16 mouse cellular contexts compared by ENCODE assay signal in genomic region chr12:30943057-30943986, GRCm38 (mm10). TPM values are rescaled to one million over a fixed set of nuclear protein-coding genes. Genes with fewer than 3 reads are reported as not detected.
DNase-seq lines count a peak whose midpoint lies in the region; ATAC-seq and TF ChIP-seq lines count a peak whose summit lies in the region.
"Had no signal": no experiment of that assay in that cellular context is flagged by ENCODE, and none has a peak within 500 bp of the region (broad histone marks: within the 10 kb centered on the region; RNA-seq: fewer than 3 reads in every experiment).

No protein-coding gene starts in this region.

- peak; percentile 79 for ATAC-seq in kidney, embryonic 15.5 days (replicated peaks; ENCODE audit: low FRiP score)
- ATAC-seq in liver, embryonic 14.5 days (ENCODE audit: insufficient read depth), result peak; percentile 74
- no peak for ATAC-seq in erythroid progenitor cell, adult 5-6 weeks (replicated peaks; ENCODE audit: low FRiP score, poor library complexity, severe bottlenecking)
- no peak for ATAC-seq in megakaryocyte, adult 5-6 weeks (ENCODE audit: poor library complexity, severe bottlenecking)
- ATAC-seq: forebrain, embryonic 14.5 days had no signal

- no peak overlapping the region for H3K9ac ChIP-seq in kidney, embryonic 15.5 days
- no peak overlapping the region for H3K9ac ChIP-seq in liver, embryonic 14.5 days (replicated peaks)
- H3K9ac ChIP-seq: embryonic facial prominence, embryonic 15.5 days; heart, embryonic 13.5 days; lung, embryonic 15.5 days had no signal

- H3K36me3 ChIP-seq in testis, adult 2 months (ENCODE audit: control insufficient read depth, insufficient read depth, low read length), result no peaks in the 10 kb centered on the region
- peaks cover 32% of the 10 kb centered on the region for H3K36me3 ChIP-seq in kidney, embryonic 15.5 days
- H3K36me3 ChIP-seq in liver, embryonic 14.5 days (replicated peaks; ENCODE audit: control insufficient read depth, insufficient read depth, low read depth), result peaks cover 43% of the 10 kb centered on the region
- H3K36me3 ChIP-seq: embryonic facial prominence, embryonic 15.5 days; lung, embryonic 15.5 days had no signal

- no peaks in the 10 kb centered on the region for H3K27me3 ChIP-seq in testis, adult 2 months (ENCODE audit: control insufficient read depth, insufficient read depth, low read length)
- no peaks in the 10 kb centered on the region for H3K27me3 ChIP-seq in kidney, embryonic 15.5 days
- H3K27me3 ChIP-seq in liver, embryonic 14.5 days (ENCODE audit: control insufficient read depth, insufficient read depth, low read length), result no peaks in the 10 kb centered on the region
- H3K27me3 ChIP-seq: embryonic facial prominence, embryonic 15.5 days; heart, embryonic 13.5 days; lung, embryonic 15.5 days; megakaryocyte, embryonic 14.5 days had no signal

- no peak overlapping the region for H3K4me2 ChIP-seq in kidney, embryonic 15.5 days
- H3K4me2 ChIP-seq in liver, embryonic 14.5 days (ENCODE audit: low read depth), result no peak overlapping the region
- H3K4me2 ChIP-seq: embryonic facial prominence, embryonic 15.5 days; heart, embryonic 13.5 days; lung, embryonic 15.5 days had no signal

- H3K4me1 ChIP-seq in testis, adult 2 months (ENCODE audit: control insufficient read depth, insufficient read depth, low read length), result no peaks in the 10 kb centered on the region
- H3K4me1 ChIP-seq in kidney, embryonic 15.5 days, result peaks cover 6% of the 10 kb centered on the region
- 0 out of 4 replicates have a peak, but pooled peaks cover 0 to 2% of the 10 kb centered on the region in 2 experiments for H3K4me1 ChIP-seq in liver, embryonic 14.5 days (replicated peaks; ENCODE audit: control insufficient read depth in 2 of 2, insufficient read depth in 2 of 2, low read length in 1 of 2)
- H3K4me1 ChIP-seq: embryonic facial prominence, embryonic 15.5 days; heart, embryonic 13.5 days; lung, embryonic 15.5 days; megakaryocyte, embryonic 14.5 days had no signal

- TF ChIP-seq EP300 in liver, embryonic 14.5 days (IDR thresholded peaks at IDR 0.05; ENCODE audit: low read depth), result no peak

- no peaks in the 10 kb centered on the region for H3K9me3 ChIP-seq in kidney, embryonic 15.5 days (replicated peaks)
- H3K9me3 ChIP-seq in liver, embryonic 14.5 days (ENCODE audit: control insufficient read depth, low read length), result no peaks in the 10 kb centered on the region
- H3K9me3 ChIP-seq: embryonic facial prominence, embryonic 15.5 days; heart, embryonic 13.5 days; lung, embryonic 15.5 days; megakaryocyte, embryonic 14.5 days had no signal

- DNase-seq in testis, postnatal 10 days (ENCODE audit: low spot score), result no peak
- DNase-seq in liver, embryonic 14.5 days (ENCODE audit: low read depth in 3 of 3, low spot score in 3 of 3), result peak; percentile 7 to 22 (median 22)
- DNase-seq in lung, adult 18-20 months, result no peak
- DNase-seq in embryo, embryonic 10.5 days (ENCODE audit: low spot score), result no peak
- DNase-seq: adrenal gland, adult 8-10 months; gastrocnemius, postnatal 25 days had no signal

- TF ChIP-seq CTCF in testis, adult 2 months (IDR thresholded peaks at IDR 0.05; ENCODE audit: control insufficient read depth, insufficient read depth, insufficient replicate concordance, low read depth, low read length), result 0 out of 2 replicates have a peak, but pooled peaks have one; percentile 5
- TF ChIP-seq CTCF in liver, embryonic 14.5 days (IDR thresholded peaks at IDR 0.05; ENCODE audit: low read depth), result peak; percentile 47

- WGBS in kidney, embryonic 15.5 days, result 80% methylated on average over 14 of the region's 14 CpGs
- 81% methylated on average over 14 of the region's 14 CpGs for WGBS in liver, embryonic 14.5 days (ENCODE audit: insufficient replicate concordance)

- no peak overlapping the region for H3K27ac ChIP-seq in testis, adult 2 months (ENCODE audit: control insufficient read depth, insufficient read depth, low read depth, low read length)
- H3K27ac ChIP-seq in kidney, embryonic 15.5 days, result peak overlapping the region; percentile 76
- H3K27ac ChIP-seq in liver, embryonic 14.5 days, result no peak overlapping the region
- H3K27ac ChIP-seq: embryonic facial prominence, embryonic 15.5 days; heart, embryonic 13.5 days; lung, embryonic 15.5 days had no signal

- no peak overlapping the region for H3K4me3 ChIP-seq in testis, adult 2 months (ENCODE audit: control insufficient read depth, low read depth, low read length)
- H3K4me3 ChIP-seq in kidney, embryonic 15.5 days (replicated peaks), result no peak overlapping the region
- no peak overlapping the region for H3K4me3 ChIP-seq in liver, embryonic 14.5 days (ENCODE audit: insufficient read depth in 1 of 2, low read depth in 2 of 2, low read length in 2 of 2)
- H3K4me3 ChIP-seq: embryonic facial prominence, embryonic 15.5 days; heart, embryonic 13.5 days; lung, embryonic 15.5 days; megakaryocyte, embryonic 14.5 days had no signal

- TF ChIP-seq POLR2A in testis, adult 2 months (IDR thresholded peaks at IDR 0.05; ENCODE audit: control insufficient read depth, low read depth, low read length), result no peak

RNA-seq across cellular contexts. Expression of gene Sh3yl1, which starts 31.9 kb away (rescaled TPM):
- 8.2 and 9.6 TPM in 2 replicates for polyA plus RNA-seq in testis, adult 2 months (2012; rRNA removed)
- polyA plus RNA-seq in kidney, embryonic 15.5 days (2015; fragmentation: Nextera tagmentation; extraction: Ambion mirVana), result 25.2 and 27.5 TPM in 2 replicates
- 11.0 and 19.4 TPM in 2 replicates for polyA plus RNA-seq in liver, embryonic 14.5 days (2012; rRNA removed)
- 31.3 and 37.4 TPM in 2 replicates for polyA plus RNA-seq in liver, embryonic 14.5 days (2014; fragmentation: Nextera tagmentation; extraction: Ambion mirVana)
- total RNA-seq in erythroid progenitor cell, adult 5-6 weeks (2015; ENCODE audit: low replicate concordance), result 54.8 and 63.7 TPM in 2 replicates
- total RNA-seq in erythroid progenitor cell, adult 5-6 weeks (2017; ENCODE audit: low replicate concordance), result 32.6 and 39.3 TPM in 2 replicates
- 1.4 and 1.8 TPM in 2 replicates for total RNA-seq in megakaryocyte, adult 5-6 weeks (2015)
- 0.24 and 0.84 TPM in 2 replicates for total RNA-seq in megakaryocyte, adult 5-6 weeks (2017)

RNA-seq across cellular contexts. Expression of gene Acp1, which starts 31.9 kb away (rescaled TPM):
- 22.8 and 26.8 TPM in 2 replicates for polyA plus RNA-seq in testis, adult 2 months (2012; rRNA removed)
- 168 and 188 TPM in 2 replicates for polyA plus RNA-seq in kidney, embryonic 15.5 days (2015; fragmentation: Nextera tagmentation; extraction: Ambion mirVana)
- 21.0 and 43.2 TPM in 2 replicates for polyA plus RNA-seq in liver, embryonic 14.5 days (2012; rRNA removed)
- 349 and 368 TPM in 2 replicates for polyA plus RNA-seq in liver, embryonic 14.5 days (2014; fragmentation: Nextera tagmentation; extraction: Ambion mirVana)
- 192 and 213 TPM in 2 replicates for total RNA-seq in erythroid progenitor cell, adult 5-6 weeks (2015; ENCODE audit: low replicate concordance)
- total RNA-seq in erythroid progenitor cell, adult 5-6 weeks (2017; ENCODE audit: low replicate concordance), result 238 and 251 TPM in 2 replicates
- 35.4 and 46.0 TPM in 2 replicates for total RNA-seq in megakaryocyte, adult 5-6 weeks (2015)
- 48.1 and 53.3 TPM in 2 replicates for total RNA-seq in megakaryocyte, adult 5-6 weeks (2017)

RNA-seq across cellular contexts. Expression of gene Alkal2, which starts 59.2 kb away (rescaled TPM):
- not detected in 2 replicates for polyA plus RNA-seq in testis, adult 2 months (2012; rRNA removed)
- 0.12 and 0.55 TPM in 2 replicates for polyA plus RNA-seq in kidney, embryonic 15.5 days (2015; fragmentation: Nextera tagmentation; extraction: Ambion mirVana)
- not detected in 2 replicates for polyA plus RNA-seq in liver, embryonic 14.5 days (2012; rRNA removed)
- polyA plus RNA-seq in liver, embryonic 14.5 days (2014; fragmentation: Nextera tagmentation; extraction: Ambion mirVana), result not detected in 2 replicates
- not detected in 2 replicates for total RNA-seq in erythroid progenitor cell, adult 5-6 weeks (2015; ENCODE audit: low replicate concordance)
- not detected in 2 replicates for total RNA-seq in erythroid progenitor cell, adult 5-6 weeks (2017; ENCODE audit: low replicate concordance)
- total RNA-seq in megakaryocyte, adult 5-6 weeks (2015), result not detected in 2 replicates
- total RNA-seq in megakaryocyte, adult 5-6 weeks (2017), result not detected in 2 replicates
- polyA plus RNA-seq: C2C12; forebrain, embryonic 14.5 days had no signal

Comparison
In these comparisons a context has a peak if more than half of its experiments do, and no peak if none do; other contexts are left out.
1. DNase-seq: peak in liver, embryonic 14.5 days (3 of 3); none in testis, postnatal 10 days (single experiment), lung, adult 18-20 months (0 of 2) and embryo, embryonic 10.5 days (single experiment).
2. ATAC-seq: peak in kidney, embryonic 15.5 days (single experiment) and liver, embryonic 14.5 days (single experiment); none in erythroid progenitor cell, adult 5-6 weeks (single experiment) and megakaryocyte, adult 5-6 weeks (single experiment).